Comparison of ENCODE assay signal across 8 mouse cellular contexts in the genomic region with DNA sequence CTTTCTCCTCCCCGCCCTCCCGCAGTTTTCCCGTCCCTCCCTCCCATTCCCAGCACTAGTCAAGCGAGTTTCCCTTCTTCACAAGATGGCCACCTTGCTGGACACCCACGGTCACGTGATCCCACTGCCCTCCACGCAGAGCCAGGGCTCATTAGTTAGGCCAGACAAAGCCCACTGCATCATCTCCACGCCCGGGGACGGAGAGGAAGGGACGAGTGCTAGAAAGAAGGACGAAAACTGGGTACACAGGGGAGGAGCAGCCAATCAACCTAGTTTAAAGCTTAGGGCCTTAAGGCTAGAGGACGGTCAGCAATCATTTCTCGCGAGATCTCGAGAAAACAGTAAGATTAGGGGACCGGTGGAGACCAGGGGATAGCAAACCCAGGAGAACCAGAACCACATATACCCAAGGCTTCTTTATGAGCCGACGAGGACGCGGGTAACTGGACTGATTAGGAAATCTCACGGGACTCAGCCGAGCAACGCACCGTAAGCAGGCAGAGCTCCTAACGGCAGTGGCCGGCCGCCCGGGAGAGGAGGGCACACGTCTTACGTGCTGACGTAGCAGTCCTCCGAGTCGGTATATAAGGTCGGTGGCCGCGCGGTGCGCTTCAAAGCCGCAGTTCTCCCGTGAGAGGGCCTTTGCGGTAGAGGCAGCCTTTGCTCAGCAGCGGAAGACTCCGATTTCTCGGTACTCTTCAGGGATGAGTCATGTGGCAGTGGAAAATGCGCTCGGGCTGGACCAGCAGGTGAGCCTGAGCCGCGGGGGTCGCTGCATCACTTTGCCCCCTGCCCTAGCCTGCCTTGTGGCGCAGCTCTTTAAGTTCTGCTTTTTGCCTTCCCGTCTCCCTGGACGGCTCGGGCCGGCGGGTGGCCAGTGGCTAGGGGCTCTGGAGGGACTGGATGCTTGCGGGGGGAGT. TPM values are rescaled to one million over a fixed set of nuclear protein-coding genes. Genes with fewer than 3 reads are reported as not detected.
DNase-seq lines count a peak whose midpoint lies in the region; ATAC-seq lines count a peak whose summit lies in the region.

Ddx3x (plus strand) TSS at position 562 of the 920 bp plus-strand sequence.

- H3K4me2 ChIP-seq in hindbrain, embryonic 16.5 days (ENCODE audit: low read length): peak within 1 kb of the TSS; percentile 72

- peak within 1 kb of the TSS; percentile 84 for H3K4me3 ChIP-seq in hindbrain, embryonic 16.5 days (ENCODE audit: low read length)
- H3K4me3 ChIP-seq in macrophage (ENCODE audit: inconsistent target): peak within 1 kb of the TSS; percentile 48

- H3K9me3 ChIP-seq in hindbrain, embryonic 16.5 days (ENCODE audit: control insufficient read depth, low read length): no peaks in the 10 kb centered on the region

- H3K27ac ChIP-seq in hindbrain, embryonic 16.5 days (ENCODE audit: low read depth, low read length): peak within 1 kb of the TSS; percentile 98
- peak within 1 kb of the TSS; percentile 93 for H3K27ac ChIP-seq in macrophage

- under 1% methylated on average over 57 of the region's 57 CpGs for WGBS in hindbrain, embryonic 16.5 days
- WGBS in macrophage (ENCODE audit: missing documents): 2% methylated on average over 31 of the region's 57 CpGs

- H3K36me3 ChIP-seq in hindbrain, embryonic 16.5 days (ENCODE audit: control insufficient read depth, insufficient read depth, low read length): no peaks in the 10 kb centered on the region
- no peaks in the 10 kb centered on the region for H3K36me3 ChIP-seq in macrophage (ENCODE audit: inconsistent target)

- peaks cover 14% of the 10 kb centered on the region for H3K4me1 ChIP-seq in hindbrain, embryonic 16.5 days (ENCODE audit: control insufficient read depth, insufficient read depth, low read depth, low read length)

- H3K27me3 ChIP-seq in hindbrain, embryonic 16.5 days (replicated peaks; ENCODE audit: control insufficient read depth, insufficient read depth, low read length): peaks cover 1% of the 10 kb centered on the region; the same call in 1 of the 2 replicates

- ATAC-seq in hindbrain, embryonic 16.5 days: peak; percentile 94

- H3K9ac ChIP-seq in hindbrain, embryonic 16.5 days (ENCODE audit: low read depth, low read length): peak within 1 kb of the TSS; percentile 98

- peaks cover 43% of the 10 kb centered on the region for H3K79me2 ChIP-seq in macrophage (ENCODE audit: inconsistent target)

- peak; percentile 87 for DNase-seq in R1 (ENCODE audit: low read depth, low spot score)
- peak; percentile 88 to 96 for DNase-seq in cerebellum, postnatal 36 days
- peak; percentile 87 for DNase-seq in gastrocnemius, adult 18-20 months (ENCODE audit: low spot score)
- DNase-seq in left cerebral cortex, adult 18-20 months (ENCODE audit: low spot score in 2 of 2): peak; percentile 81 to 93
- DNase-seq in right cerebral cortex, adult 18-20 months: peak; percentile 87
- peak; percentile 62 for DNase-seq in urinary bladder, postnatal 10 days (ENCODE audit: low spot score)

RNA-seq across cellular contexts. Expression of gene Ddx3x, which starts in this region (rescaled TPM):
- total RNA-seq in gastrocnemius, adult 18-20 months (2021): 100 to 1,000 TPM; 149 to 200 TPM
- polyA plus RNA-seq in hindbrain, embryonic 16.5 days (2015; fragmentation: Nextera tagmentation; extraction: Ambion mirVana): 90.9 and 93.3 TPM in 2 replicates
- total RNA-seq in left cerebral cortex, adult 18-20 months (2021): 100 to 1,000 TPM; 158 to 206 TPM
- total RNA-seq in macrophage (2018; cell fraction: chromatin; rRNA removed): 100 to 1,000 TPM; 145 to 573 (median 205) TPM
- 100 to 1,000 TPM; 102 to 274 (median 170) TPM for total RNA-seq in macrophage (2018; cell fraction: cytosol; rRNA removed)
- 100 to 1,000 TPM; 109 to 327 (median 189) TPM for total RNA-seq in macrophage (2018; cell fraction: nucleus; rRNA removed)
- 152 to 160 TPM (median 158 TPM) in 3 replicates for polyA plus RNA-seq in macrophage (2018)

Comparison
In these comparisons a context has a peak if more than half of its experiments do, and no peak if none do; other contexts are left out.
1. Peak in every context shown above with its lines: DNase-seq, ATAC-seq, H3K4me3 ChIP-seq and H3K27ac ChIP-seq.